Mouse (Mus musculus) liver (tissue): ENCODE data around the gene Armh3.
A peak's percentile ranks its signal among the peaks of the same experiment; 100 is the strongest.

Experiments used
- DNase-seq: peaks from one replicate; pipeline ENCODE4 v3.0.0-alpha.2; 2020; ENCODE audit warnings: mixed read lengths

The Armh3 gene

DNA sequence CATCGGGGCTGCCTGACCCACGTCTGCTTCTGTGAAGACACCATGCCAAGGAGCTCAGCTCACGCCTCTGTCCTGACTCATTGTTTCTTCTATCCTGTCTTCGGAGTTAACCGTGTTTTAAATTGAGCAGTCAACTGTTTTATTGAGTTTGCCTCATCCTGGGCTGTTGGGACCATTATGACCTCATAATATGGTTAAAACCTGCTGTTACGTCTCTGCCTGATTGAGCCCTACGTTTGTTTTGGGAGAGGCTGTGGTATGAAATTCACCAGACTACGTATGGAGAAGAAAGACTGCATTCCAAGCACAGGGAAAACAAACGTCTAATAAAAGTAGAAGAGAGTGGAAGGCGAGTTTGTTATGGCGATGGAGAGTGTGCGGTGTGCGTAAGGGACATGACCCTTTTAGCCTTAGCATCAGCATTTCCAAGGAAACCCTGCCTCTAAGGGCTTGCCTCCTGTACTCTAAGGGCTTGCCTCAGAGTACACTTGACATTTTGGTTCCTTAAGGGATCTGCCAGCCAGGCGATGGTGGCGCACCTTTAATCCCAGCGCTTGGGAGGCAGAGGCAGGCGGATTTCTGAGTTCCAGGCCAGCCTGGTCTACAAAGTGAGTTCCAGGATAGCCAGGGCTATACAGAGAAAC is 214.2 kb downstream of the Armh3 start:
- DNase-seq, result no peak

DNA sequence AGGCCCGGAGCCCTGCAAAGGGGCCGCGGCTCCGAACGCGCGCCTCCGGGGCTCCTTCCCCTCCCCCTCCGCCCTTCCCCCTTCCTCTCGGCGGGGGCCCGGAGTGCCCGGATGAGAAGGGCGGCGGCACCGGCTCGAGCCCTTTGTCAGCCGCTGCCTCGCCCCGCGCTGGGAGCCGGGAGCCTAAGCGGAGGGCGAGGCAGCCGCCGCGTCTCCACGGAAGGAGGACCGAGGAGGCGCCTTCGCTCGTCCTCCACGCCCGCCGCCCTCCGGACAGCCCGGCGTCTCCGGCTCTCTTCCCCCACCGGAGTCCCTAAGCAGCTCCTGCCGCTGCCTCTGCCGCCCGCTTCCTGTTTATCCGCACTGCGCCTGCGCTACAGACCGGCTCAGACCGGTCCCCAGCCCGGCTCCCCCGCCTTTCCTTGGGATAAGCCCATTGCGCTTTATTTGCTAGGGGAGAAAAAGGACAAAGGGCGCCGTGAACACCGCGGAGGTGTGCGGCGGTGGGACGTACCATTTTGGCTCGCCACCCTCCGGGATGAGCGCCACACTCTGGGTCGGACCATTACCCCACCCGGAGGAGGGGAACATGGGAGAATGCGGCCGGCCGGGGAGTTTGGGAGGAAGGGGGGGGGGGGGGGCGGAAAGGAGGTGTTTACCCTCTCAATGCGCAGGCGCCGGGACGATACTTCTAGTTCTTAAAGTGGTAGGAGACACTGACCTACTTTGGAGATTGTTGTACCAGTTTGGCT is 214.9 kb downstream of the Armh3 start, which contains the start of gene Mgea5:
Gene Mgea5, minus strand, starts transcription at position 657 of the 752 bp plus-strand sequence.
- peak; percentile 98 for DNase-seq

DNA sequence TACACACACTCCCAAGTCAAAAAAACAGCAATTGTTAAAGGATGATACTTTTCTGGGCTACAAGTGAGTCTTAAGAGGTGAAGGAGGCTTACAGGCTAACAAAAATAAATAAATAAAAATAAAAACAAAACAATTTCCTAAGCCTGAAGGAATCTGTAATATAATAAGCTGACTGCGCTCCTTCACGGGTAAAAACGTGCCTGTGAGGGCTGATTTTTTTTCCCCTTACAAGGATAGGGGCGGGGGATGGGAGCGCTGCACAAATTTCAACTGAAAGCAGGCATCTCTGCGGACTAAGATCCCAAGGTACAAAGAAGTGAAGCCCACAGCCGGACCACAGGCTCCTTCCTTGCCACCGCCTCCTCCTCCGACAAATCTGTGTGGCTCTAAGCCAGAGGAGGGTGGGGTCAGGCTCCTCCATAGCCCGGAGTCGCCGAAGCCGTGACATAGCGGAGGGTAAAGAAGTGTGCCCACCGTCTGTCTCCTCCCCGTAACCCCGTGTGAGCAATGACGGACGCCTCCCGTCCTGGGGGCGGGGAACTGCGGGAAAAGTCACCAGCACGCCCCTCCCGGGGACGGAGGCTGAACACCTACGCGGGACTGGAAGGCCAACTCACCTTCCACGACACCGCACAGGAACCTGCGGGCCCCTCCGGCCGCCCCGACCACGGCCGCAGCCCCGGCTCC is 215.8 kb downstream of the Armh3 start:
- peak; percentile 82 for DNase-seq

DNA sequence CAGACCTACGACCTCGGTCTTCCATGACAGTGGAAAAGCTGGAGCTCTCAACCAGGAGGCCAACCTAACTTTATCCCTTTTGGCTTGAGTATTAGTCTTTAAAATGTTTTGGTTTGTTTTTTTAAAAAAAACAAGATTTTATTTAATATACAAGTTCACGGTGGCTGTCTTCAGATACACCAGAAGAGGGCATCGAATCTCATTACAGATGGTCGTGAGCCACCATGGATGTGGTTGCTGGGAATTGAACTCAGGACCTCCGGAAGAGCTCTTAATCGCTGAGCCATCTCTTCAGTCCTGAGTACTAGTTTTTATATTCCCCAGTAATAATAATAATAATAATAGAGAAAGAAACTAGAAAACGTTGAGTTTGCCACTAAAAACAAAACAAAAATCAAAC is 216.6 kb downstream of the Armh3 start:
- no peak for DNase-seq

DNA sequence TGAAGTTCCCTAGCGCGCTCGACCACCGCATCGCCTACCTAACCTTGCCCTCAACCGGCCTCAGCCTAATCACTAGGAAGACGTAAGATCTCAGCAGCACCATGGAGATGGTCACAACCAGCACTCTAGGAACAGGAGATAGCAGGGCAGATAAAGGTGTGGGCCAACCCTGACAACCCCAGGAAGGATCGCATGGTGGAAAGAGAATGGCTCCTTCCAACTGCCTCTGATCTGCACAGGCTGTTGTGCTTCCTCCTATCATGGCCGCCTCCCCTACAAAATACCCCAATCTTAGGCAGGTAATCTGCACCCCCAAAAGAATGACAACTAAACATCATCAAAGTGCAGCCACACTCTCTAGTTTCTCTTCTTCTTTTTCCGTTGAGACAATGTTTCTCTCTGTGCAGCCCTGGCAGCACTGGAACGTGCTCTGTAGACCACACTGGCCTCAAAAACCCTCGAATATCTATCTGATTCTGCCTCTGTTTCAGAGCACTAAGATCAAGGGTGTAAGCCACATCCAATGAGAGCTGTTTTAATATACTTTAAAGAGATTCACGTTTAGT is 217.9 kb downstream of the Armh3 start:
- DNase-seq, result no peak

DNA sequence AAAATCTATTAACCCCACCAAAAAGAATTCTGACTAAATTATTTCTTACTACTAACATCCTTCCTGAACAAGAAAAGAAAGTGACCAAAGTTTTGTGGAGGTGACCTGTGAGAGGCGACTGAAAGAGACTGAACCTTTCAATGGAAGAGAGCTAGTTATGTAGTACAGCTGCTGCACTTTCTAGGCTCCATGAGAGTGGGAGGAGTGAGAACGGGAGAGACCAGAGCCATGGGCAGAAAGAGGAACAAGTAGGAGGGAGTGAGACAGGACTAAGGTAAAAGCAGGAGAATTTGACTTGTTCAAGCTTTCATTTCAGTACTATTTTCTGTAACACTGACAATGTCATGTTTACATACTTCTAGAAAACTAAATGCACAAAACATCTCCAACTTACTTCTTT is 222.8 kb downstream of the Armh3 start:
- DNase-seq, result no peak

DNA sequence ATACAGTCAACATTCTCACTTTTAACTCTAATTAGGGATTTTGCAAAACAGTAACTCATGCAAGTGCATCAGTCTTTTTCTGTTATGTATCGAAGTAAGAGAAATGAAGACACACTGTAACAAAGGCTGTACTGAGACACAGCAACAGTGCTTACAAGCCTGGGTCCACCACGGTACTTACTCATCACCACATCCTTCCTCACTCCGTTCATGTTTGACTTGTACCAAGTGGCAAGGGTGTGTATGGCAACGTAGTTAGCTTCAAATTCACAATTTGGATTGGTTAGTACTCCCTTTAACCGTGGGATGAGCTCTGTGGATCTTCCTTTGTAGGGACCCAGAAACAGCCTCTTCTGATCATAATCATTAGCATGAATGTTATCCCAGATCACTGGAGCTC is 226.8 kb downstream of the Armh3 start:
- no peak for DNase-seq
